Mouse (Mus musculus) brain, embryonic 14.5 days (tissue): ENCODE measurements around the gene Hipk1. TPM values are rescaled to one million over a fixed set of nuclear protein-coding genes. Genes with fewer than 3 reads are reported as not detected.

ENCODE experiments used
- DNase-seq: peaks from one replicate; pipeline ENCODE4 v3.0.0-alpha.2; 2011; ENCODE audit warnings: low read depth
- CTCF ChIP-seq: fragments of 200-500 bp; IDR thresholded peaks from 2 replicates; pipeline ENCODE4 v1.5.1; 2012; ENCODE audit warnings: inconsistent platforms, mild to moderate bottlenecking, moderate library complexity, borderline replicate concordance; ENCODE audit not compliant: insufficient read depth, insufficient read length; ENCODE audit errors: extremely low read depth
- POLR2A ChIP-seq: fragments of 200-500 bp; IDR thresholded peaks from 2 replicates; pipeline ENCODE4 v1.6.1; 2012; ENCODE audit warnings: mild to moderate bottlenecking, inconsistent platforms, borderline replicate concordance; ENCODE audit not compliant: poor library complexity, insufficient read depth, insufficient read length, severe bottlenecking; ENCODE audit errors: extremely low read depth
- polyA plus RNA-seq: library from polyadenylated mRNA; depleted of rRNA; stranded (reverse); fragments of >200 nt; gene quantifications from 2 replicates; pipeline ENCODE4 v1.2.3, GENCODE M21; 2012

Hipk1 gene
- polyA plus RNA-seq, 1 experiment, result 45.8 TPM

GRCm38 (mm10) chr3:103787225-103787624, 4.1 kb downstream of the Hipk1 start:
- TF ChIP-seq POLR2A (no peak), CTCF (no peak)
- DNase-seq, result no peak

- TF ChIP-seq POLR2A, result no peak
- no peak for TF ChIP-seq CTCF
- DNase-seq, result no peak
Measured at GRCm38 (mm10) chr3:103782844-103783609, 8.3 kb downstream of the Hipk1 start.

GRCm38 (mm10) chr3:103780777-103781176, 10.6 kb downstream of the Hipk1 start:
- TF ChIP-seq CTCF (no peak), POLR2A (no peak)
- no peak for DNase-seq

- no peak for DNase-seq
- no peak for TF ChIP-seq CTCF
- no peak for TF ChIP-seq POLR2A
Measured at GRCm38 (mm10) chr3:103780271-103780670, 11.1 kb downstream of the Hipk1 start.

- no peak for TF ChIP-seq POLR2A
- no peak for TF ChIP-seq CTCF
- peak; percentile 6 for DNase-seq
Measured at GRCm38 (mm10) chr3:103779183-103779582, 12.2 kb downstream of the Hipk1 start.

- DNase-seq, result no peak
- TF ChIP-seq POLR2A, result no peak
- TF ChIP-seq CTCF, result no peak
Measured at GRCm38 (mm10) chr3:103778660-103779059, 12.7 kb downstream of the Hipk1 start.

- TF ChIP-seq CTCF, result no peak
- no peak for TF ChIP-seq POLR2A
- DNase-seq, result peak; percentile 5
Measured at GRCm38 (mm10) chr3:103777940-103778339, 13.4 kb downstream of the Hipk1 start.

GRCm38 (mm10) chr3:103774009-103774408, 17.4 kb downstream of the Hipk1 start:
- peak; percentile 22 for DNase-seq
- TF ChIP-seq POLR2A (no peak), CTCF (no peak)

- no peak for TF ChIP-seq CTCF
- no peak for TF ChIP-seq POLR2A
- DNase-seq, result no peak
Measured at GRCm38 (mm10) chr3:103773508-103773907, 17.9 kb downstream of the Hipk1 start.

- TF ChIP-seq CTCF (no peak), POLR2A (no peak)
- DNase-seq, result no peak
Measured at GRCm38 (mm10) chr3:103772846-103773245, 18.5 kb downstream of the Hipk1 start.

GRCm38 (mm10) chr3:103771531-103772130, 19.7 kb downstream of the Hipk1 start:
- TF ChIP-seq POLR2A (no peak), CTCF (no peak)
- DNase-seq, result peak; percentile 34

GRCm38 (mm10) chr3:103766789-103767188, 24.6 kb downstream of the Hipk1 start:
- DNase-seq, result no peak
- TF ChIP-seq POLR2A (no peak), CTCF (no peak)
